Mouse (Mus musculus) c-Kit-positive CD71-positive TER-119-negative erythroid progenitor cells, embryonic 14.5 days (primary cell): ENCODE measurements around the gene Ttc9c.

Experiments used
- DNase-seq: peaks from one replicate; pipeline ENCODE4 v3.0.0-alpha.2; 2013; ENCODE audit warnings: low read depth

The Ttc9c gene

DNA sequence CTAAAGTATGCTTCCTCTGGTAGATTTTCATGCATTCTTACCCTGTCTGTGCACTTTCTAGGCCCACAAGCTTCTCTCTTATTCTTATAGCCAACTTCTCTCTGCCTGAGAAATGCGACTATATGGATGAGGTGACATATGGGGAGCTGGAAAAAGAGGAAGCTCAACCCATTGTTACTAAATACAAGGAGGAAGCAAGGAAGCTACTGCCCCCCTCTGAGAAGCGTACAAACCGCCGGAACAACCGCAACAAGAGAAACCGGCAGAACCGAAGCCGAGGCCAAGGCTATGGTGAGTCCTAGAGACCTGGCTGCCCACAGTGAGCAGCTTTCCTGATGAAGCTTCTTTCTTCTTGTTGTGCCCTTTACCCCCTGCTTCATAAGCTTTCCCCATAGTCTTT lies 10.5 kb upstream of the Ttc9c start, which contains the start of gene AC129217.1:
Gene AC129217.1 (plus strand): TSS at position 114 of the 400 bp plus-strand sequence.
- no peak for DNase-seq

DNA sequence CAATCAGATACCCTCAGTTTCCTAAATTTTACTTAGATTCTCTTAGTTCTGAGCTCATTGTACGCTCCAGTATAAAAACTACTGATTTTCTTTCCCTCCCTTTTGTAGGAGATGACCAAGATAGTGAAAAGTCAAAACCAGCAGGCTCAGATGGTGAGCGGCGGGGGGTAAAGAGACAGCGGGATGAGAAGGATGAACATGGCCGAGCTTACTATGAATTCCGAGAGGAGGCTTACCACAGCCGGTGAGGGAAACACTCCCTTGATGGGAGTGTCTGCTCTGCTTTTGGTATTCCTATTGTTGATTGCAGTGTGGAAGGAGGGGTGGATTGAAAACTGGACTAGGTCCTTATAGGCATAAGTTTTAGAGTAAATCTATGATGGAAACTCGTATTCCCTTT lies 3.6 kb upstream of the Ttc9c start:
- DNase-seq: no peak

DNA sequence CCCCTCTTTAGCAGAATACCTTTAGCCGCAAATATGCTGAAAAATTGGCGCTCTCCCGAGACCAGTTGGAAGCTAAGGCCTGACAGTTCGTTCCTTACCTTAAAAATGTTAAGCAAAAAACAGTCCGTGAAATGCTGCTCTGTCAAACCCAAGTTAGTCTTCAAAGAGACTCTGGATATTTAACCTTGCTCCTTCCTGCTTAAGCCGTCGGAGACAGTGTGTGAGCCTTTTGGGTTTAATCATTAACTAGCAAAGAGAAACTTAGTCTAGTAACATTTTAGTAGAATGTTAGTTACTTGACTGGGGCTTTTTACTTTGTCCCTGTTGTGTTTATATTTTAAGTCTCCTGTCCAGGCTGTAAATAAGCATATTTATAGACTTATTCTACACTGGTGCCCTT lies 2.0 kb upstream of the Ttc9c start:
- no peak for DNase-seq

DNA sequence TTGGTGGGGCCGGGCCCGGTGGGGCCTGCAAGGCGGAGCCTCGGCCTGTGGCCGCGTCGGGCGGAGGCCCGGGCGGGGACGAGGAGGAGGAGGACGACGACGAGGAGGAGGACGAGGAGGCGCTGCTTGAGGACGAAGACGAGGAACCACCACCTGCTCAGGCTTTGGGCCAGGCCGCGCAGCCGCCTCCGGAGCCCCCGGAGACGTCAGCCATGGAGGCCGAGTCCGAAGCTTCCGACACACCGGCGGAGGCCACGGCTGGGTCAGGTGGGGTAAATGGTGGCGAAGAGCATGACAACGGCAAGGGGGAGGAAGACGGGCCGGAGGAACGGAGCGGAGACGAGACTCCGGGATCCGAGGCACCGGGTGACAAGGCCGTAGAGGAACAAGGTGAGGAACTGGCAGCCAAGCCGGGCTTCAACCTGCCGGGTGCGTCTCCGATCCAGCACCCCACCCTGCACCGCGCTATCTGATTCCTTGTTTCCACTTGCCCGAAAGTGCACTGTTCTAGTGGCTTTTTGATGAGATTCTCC lies 1.4 kb upstream of the Ttc9c start:
- no peak for DNase-seq

DNA sequence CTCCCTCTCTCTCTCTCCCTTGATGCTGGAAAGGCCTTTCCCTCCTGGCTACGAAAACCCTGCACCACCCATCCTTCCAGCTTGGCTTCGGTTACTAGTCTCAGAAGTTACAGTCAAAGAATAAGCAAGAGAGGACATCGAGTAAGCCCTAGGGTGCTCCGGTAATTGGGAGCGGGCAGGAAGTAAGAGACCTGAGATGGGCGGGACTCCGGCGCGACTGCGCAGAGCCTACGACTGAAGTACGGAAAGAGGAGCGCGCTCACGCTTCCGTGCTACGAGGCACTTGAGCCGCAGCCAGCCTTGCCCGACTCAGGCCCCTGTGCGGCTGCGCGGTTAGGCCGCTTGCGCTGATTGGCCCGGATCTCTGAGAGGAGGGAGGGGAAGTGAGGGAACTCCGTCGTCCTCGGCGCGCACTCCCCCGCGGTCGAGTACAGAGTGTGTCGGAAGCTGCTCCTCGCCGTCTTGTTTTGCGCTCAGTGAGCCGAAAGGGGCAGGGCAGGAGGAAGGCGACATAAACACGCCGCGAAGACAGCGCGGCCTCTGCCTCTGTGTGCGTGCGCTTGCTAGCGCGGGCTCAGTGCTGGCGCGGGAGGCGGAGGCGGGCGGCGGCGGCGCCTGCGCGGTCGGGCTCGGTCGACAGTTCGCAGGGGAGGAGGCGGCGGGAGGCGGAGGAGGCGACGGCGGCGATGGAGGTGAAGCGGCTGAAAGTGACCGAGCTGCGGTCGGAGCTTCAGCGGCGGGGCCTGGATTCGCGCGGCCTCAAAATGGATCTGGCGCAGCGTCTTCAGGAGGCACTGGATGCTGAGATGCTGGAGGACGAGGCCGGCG lies 677 bp upstream of the Ttc9c start, which contains the start of gene Hnrnpul2:
Gene Hnrnpul2 (plus strand): TSS at position 415 of the 828 bp plus-strand sequence.
- peak; percentile 96 for DNase-seq

DNA sequence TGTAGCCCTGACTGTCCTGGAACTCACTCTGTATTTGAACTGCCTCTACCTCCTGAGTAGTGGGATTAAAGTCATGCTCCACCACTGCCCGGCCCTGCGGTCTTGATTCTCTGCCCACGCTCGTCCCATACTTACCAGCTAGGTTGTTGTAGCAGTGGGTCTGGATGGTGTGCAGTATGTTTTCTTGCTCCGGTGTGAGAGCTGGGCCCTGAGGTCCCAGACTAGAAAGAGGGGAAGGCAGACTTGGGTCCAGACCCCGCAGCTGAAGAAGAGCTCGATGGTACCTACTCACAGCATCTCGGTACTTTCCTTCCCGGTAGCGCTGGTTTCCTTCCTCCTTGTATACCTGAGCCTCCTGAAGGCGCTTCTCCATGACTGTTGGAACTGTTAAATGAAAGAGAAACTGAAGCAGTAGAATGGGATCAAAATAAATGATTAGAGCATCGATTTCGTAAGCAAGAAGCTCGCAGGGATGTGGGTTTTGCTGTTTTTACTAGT lies 783 bp downstream of the Ttc9c start:
- no peak for DNase-seq

DNA sequence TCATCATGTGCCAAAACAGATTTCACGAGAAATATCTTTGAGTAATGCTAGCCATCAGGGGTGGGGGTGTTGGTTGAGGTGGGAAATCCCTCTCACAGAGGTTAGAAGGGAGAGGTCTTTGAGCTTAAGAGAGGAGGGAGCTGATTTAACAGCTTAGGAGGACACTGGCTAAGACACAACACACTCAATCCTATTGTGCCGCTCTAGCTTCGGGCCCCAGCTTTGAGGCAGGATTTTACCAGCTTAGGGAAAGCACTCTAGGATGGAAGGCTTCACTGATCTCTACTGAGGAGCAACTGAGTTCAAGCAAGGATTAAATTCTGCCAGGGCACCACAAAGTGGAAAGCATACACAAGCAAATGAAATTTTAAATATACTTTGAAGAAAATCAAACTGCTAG lies 2.1 kb downstream of the Ttc9c start:
- DNase-seq: no peak

DNA sequence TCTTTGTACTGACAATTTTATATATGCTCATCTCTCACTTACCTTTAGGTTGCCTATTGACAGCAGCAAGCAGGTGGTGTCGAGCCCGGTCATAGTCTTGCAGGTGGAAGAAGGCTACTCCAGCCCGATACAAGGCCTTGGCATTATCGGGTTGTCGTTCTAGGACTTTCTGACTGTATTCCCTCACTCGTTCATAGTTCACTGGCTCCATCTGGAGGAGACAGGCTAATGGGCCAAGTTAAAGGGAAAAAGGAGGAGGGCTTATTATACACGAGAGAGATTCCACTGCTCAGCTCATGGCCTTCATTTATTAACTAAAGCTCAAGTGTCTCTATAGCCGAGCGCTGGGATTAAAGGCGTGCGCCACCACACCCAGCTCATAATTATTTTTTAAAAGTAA lies 3.3 kb downstream of the Ttc9c start:
- DNase-seq: no peak

DNA sequence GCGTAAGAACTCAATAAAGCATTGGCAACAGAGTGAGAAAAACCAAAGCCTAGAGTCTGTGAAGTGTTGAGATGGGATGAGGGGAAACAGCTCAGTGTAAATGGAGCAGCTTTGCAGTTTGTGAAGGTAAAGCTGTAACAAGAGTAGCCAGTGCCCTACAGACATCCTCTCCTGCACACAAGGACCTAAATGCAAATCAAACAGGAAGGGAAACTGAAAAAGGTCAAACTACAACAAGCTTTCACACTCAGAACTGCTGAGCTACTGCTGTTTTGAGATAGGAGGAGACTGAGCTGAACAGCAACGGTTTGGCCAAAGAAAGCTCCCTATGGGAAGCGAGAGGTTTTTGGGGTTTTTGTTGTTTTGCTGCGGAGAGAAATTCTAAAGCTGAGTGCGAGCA lies 12.3 kb downstream of the Ttc9c start:
- DNase-seq: no peak

DNA sequence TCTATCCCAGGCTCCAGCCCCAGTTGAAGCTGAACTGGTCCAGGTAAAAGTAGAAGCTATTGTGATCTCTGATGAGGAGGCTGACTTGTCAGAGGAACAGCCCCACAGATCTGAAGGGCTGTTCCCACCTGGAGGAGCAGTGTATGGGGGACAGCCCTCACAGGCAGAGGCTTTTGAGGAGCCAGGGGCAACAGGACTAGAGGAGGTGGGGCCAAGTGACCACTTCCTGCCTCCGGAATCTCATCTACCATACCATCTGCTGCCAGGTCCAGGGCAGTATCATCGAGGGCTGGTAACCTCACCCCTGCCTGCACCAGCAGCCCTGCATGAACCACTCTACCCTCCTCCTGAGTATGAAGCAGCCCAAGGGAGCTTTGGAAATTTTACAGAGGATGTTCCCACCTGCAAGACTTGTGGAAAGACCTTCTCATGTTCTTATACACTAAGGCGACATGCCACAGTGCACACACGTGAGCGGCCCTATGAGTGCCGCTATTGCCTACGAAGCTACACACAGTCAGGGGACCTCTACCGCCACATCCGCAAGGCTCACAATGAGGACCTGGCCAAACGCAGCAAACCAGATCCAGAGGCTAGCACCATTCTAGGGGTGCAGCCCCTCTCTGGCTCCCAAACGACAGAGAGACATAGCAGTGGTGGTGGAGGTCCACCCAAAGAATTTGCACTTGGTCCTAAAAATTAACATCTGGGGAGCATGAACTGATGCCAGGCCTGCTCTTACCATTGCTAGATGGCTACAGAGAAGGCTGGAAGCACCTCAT lies 15.1 kb downstream of the Ttc9c start:
- DNase-seq: no peak

DNA sequence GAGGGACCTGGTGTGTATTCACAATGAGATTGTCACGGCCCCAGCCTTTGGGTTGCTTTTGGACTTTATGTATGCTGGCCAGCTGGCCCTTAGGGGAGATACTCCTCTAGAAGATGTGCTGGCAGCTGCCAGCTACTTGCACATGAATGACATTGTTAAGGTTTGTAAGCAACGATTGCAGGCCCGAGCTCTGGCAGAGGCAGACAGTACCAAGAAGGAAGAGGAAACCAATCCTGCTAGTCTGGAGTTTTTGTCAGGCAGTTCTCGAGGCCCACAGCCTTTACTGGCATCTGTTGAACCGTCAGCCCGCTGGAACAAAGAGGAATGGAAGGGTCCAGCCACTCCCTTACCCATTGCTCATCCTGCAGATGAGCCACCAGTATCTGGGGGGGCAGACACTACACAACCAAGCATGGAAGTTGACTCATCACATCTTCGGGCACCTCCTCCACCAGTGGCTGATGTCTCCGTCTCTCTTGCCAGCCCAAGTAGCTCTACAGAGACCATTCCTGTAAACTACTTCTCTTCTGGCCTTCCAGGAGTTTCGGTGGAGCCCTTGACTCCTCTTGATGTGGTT lies 15.8 kb downstream of the Ttc9c start:
- no peak for DNase-seq

DNA sequence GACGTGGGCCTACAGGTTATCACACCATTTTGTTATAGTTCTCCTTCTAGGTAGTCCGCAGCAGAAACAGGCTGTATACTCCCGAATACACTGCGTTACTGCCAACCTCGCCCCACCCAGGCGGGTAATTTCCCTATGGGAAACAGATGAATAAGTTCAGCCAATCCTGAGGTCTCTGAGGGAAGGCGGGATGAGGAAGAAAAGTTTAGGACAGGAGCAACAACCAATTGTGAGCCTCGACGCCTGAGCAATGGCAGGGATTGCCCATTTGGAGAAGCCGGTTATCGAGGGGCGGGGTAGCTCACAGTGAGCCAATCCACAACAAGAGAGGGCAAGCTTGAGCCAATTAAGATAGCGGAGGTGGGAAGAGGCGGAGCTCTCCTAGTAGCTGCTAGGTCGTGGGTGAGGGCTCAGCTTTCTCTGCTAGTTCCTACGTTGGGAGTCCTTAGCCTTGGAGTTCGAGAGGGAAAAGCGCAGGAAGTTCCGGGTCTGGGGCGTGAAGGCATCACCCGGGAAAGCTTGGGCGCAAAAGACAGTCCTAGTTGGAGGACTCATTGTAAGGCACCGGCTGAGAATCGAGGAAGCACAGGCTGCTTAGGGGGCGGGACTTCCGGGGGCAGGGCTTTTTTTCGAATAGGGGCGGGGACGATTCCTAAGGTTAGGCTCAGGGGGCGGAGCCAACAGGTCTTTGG lies 16.9 kb downstream of the Ttc9c start, which contains the start of gene Zbtb3:
Gene Zbtb3 (plus strand): TSS at position 426 of the 692 bp plus-strand sequence.
- DNase-seq: peak; percentile 97

DNA sequence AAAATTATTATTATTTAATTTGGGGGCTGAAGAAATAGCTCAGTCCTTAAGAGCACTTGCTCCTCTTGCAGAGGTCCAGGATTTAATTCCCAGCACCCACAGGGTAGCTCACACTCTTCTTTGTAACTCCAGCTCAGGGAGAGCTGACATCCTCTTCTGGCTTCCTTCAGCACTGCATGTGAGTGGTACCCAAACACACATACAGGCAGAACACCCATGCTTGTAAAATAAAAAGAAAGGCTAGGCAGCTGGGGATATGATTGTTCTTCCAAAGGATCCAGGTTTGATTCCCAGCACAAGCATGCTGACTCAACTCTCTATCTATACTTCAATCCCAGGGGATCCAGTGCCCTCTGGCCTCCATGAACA lies 20.2 kb downstream of the Ttc9c start:
- no peak for DNase-seq

DNA sequence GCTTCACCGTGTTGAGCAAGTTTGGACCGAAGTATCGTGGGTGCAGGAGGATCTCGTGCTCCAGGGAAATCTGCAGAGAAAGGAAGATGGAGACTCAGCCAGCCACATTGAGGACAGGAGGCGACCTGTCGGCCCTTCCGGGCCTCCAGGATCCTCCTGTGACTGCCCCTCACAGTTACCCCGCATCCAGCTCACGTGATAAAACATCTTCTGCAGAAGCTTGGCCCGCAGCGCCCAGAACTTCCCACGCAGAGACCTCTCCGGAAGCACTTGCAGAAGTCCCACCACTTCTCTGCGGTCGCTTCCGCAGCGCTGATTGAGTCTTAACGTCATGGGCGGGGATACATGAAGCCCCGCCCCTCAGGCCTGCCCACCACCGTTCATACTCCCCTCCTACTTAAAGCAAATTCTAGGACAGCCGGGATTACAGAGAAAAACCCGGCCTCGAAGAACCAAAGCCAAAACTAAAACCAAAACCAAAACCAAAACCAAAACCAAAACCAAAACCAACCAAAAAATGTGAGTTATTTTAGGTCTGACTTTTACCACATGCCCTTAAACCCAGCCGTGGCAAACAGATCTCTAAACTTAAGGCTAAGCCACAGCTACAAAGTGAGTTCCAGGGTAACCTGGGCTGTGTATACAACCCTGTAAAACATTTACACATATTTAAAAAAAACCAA lies 20.7 kb downstream of the Ttc9c start, which contains the start of gene Polr2g:
Gene Polr2g (minus strand): TSS at position 314 of the 683 bp plus-strand sequence.
- peak; percentile 85 for DNase-seq

DNA sequence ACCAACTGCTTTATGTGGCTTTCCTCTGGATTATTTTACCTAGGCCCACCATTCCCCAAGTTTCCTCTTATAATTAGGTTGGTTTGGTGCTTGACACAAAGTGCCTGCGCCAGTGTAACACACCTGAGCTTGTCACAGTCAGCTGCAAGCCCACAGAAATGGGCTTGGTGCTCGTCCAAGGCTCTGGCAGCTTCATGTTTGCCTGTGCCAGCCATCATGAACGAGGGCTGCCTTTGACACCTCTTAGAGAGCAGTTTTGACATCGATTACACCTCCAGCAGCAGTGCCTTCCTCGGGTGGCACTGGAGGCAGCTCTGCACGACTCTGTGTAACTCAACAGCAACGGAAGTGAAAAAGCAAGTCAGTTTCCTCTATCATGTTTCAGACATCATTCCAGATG lies 29.0 kb downstream of the Ttc9c start:
- no peak for DNase-seq

DNA sequence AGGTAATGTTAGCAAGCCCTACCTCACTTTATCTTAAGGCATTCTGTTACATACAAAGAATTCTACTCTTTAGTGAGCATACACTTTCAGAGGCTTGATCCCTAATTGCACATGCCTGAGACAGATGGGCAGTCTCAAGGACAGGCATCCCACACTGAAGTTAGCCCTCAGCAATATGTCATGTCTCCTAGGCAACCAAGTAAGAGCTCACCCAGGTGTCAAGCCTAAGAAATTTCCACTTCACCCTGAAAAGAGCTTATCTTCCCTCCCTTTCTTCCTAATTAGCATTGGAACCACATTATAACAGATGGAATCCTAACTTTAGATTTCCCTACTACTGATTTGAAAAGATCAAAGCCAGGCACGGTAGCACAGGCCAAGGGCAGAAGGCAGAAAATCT lies 30.0 kb downstream of the Ttc9c start:
- DNase-seq: no peak

DNA sequence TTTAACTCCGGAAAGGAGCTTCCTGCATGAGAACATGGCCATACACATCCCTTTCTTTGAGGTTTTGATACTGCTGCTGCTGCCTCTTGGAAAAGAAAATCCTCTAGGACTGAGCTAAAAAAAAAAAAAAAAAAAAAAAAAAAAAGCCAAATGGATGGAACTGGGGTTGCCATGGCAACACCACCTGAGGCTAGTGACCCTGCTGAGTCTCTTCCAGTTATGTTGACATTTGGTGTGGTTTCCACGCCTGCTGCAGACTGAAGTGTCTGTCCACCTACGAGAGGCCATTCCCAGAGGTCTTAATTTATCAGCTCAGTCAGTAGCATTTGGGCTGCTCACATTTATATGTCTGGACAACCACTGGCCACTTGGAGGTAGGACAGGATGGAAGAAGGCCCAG lies 30.6 kb downstream of the Ttc9c start:
- DNase-seq: no peak

DNA sequence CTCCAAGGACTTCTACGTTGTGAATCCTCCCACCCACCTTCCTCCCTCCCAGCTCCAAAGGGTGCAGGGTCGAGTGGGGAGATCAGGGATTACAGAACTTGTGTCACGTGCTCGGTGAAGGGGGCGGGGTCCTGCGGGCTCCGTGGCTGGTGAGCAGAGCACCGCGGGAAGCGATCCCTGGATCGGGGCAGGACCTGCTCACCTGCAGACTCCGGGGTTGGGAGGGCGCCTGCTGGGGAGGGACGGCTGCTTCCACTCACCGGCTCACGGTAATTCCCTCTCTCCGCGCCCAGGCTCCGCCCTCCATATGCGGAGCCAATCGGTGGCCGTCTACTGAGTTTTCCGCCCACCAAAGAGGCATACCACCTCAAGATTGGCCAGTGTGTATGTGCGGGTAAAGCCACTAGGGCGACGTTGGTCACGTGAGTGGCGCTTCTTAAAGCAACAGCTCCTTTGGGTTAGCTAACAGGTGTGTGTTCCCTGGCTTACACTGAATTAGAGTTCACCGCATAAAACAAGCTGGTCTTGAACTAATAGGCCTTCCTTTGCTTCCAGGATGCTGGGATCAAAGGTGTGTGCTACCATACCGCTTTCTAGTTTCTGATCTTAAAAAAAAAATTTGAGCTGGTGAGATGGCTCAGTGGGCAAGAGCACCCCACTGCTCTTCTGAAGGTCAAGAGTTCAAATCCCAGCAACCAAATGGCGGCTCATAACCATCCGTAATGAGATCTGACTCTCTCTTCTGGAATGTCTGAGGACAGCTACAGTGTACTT lies 32.9 kb downstream of the Ttc9c start, which contains the start of gene Taf6l:
Gene Taf6l (minus strand): TSS at position 410 of the 774 bp plus-strand sequence.
- peak; percentile 96 for DNase-seq

DNA sequence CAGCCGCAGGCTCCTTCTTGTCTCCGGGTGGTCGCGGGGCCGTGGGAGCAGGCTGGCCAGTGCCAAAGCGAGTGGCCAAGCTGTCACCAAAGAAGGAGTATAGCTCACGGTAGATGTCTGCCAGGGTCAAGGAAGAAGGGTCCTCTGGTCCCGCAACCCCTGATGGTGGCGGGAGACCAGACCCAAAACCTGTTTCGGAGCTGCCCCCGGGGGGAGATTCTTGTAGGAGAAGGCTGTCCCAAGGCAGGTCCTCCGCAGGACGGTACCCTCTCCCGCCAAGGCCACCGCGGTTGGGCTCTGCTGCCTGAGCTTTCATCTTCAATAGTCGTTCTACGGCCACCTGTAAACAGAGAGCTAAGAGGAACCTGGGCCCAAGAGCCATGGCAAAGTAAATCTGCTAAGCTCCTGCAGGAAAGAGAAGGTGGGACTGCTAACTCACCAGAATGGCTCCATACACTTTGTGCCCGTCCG lies 44.1 kb downstream of the Ttc9c start:
- DNase-seq: no peak
